Mouse (Mus musculus): ENCODE measurements around the gene Ssr1. TPM values are rescaled to one million over a fixed set of nuclear protein-coding genes. Genes with fewer than 3 reads are reported as not detected.

The Ssr1 gene
- polyA plus RNA-seq, 1 experiment from 2014 or later, result 135 TPM

DNA sequence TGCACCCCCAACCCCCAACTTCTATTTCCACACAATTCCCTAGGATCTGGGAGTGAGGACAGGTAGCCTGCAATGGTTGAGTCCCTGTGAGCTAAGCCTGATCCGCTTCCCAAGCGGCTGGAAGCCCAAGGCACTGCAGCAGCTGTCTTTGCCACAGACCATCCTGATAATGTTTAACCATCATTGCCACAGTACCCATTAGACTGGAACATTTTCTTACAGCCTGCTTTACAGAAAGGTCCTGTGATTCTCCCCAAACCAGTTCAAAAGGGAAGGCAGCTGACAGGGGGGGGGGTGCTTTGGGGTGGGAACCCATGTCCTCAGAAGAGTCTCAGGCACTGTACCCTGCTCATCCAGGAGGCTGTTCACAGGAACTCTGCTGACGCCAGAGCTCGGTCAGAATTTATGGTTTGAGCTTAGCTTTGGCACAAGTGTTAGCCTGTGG lies 51.1 kb downstream of the Ssr1 start:
- no peaks in the 10 kb centered on the region for H3K27me3 ChIP-seq
- ATAC-seq (ENCODE audit: insufficient number of reproducible peaks, insufficient read depth, low FRiP score, low TSS enrichment), result no peak
- no peaks in the 10 kb centered on the region for H3K9me3 ChIP-seq
- no peak overlapping the region for H3K9ac ChIP-seq
- no peak overlapping the region for H3K27ac ChIP-seq
- no peak overlapping the region for H3K4me2 ChIP-seq (replicated peaks)
- H3K36me3 ChIP-seq, result peaks cover 10% of the 10 kb centered on the region
- peaks cover 5% of the 10 kb centered on the region; the same call in 1 of the 2 replicates for H3K4me1 ChIP-seq
- no peak overlapping the region for H3K4me3 ChIP-seq
- 69% methylated on average over 4 of the region's 4 CpGs for WGBS

DNA sequence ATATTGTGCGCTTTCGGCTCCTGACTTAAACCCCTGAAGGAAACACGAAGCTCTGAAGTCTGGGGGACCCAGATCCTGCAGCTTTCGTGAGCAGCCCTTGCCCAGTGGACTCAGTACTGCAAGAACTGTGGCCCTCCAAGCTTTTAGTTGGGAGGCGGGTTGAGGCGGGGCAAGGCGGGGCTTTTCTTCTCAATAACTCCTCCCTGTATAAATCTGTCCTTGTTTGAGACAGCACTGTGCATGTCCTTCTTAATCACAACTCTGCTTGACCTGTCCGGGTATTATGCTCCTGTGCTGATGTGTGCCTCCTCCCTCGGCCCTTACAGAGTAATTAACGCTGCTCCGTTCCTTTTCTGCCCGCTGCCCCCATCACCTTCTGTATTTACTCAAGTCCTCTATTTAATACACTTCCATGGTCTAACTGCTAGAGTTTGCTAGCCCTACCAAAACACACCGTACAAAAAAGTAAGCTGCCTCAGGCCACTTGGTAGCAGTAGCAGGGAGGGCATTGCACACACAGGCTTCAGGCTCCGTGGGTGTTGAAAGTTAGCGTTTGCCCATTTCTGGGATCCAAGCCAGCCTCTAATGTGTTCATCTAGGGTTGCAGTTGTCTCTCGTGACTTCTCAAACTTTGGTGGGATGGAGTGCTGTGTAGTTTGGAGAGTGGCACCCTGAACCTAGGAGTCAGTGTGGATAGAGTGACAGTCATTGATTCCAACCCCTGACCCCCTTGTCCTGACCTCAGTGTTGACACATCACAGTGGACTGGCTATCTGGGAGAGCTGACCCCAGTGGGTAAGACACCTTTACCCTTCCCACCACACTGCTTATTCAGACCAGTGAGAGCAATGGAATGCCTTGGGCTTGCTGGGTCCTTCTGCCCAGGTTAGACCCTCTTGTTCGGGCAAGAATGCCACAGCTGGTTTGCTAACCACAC lies 51.8 kb downstream of the Ssr1 start:
- Histone ChIP-seq H3K4me3 (no peak overlapping the region), H3K27me3 (no peaks in the 10 kb centered on the region), H3K27ac (no peak overlapping the region), H3K4me2 (replicated peaks) (no peak overlapping the region), H3K9ac (no peak overlapping the region), H3K4me1 (peaks cover 5% of the 10 kb centered on the region; the same call in 1 of the 2 replicates), H3K36me3 (peaks cover 3% of the 10 kb centered on the region), H3K9me3 (no peaks in the 10 kb centered on the region)
- ATAC-seq (ENCODE audit: insufficient number of reproducible peaks, insufficient read depth, low FRiP score, low TSS enrichment), result no peak
- 71% methylated on average over 17 of the region's 17 CpGs for WGBS

GRCm38 (mm10) chr13:37941138-37941645 lies 52.8 kb downstream of the Ssr1 start:
- H3K4me3 ChIP-seq, result no peak overlapping the region
- no peak overlapping the region for H3K27ac ChIP-seq
- H3K4me1 ChIP-seq, result peaks cover 5% of the 10 kb centered on the region; the same call in 1 of the 2 replicates
- H3K4me2 ChIP-seq (replicated peaks), result no peak overlapping the region
- 74% methylated on average over 5 of the region's 5 CpGs for WGBS
- ATAC-seq (ENCODE audit: insufficient number of reproducible peaks, insufficient read depth, low FRiP score, low TSS enrichment), result no peak
- no peaks in the 10 kb centered on the region for H3K9me3 ChIP-seq
- peaks cover 3% of the 10 kb centered on the region; the same call in 1 of the 2 replicates for H3K36me3 ChIP-seq
- H3K9ac ChIP-seq, result no peak overlapping the region
- no peaks in the 10 kb centered on the region for H3K27me3 ChIP-seq

GRCm38 (mm10) chr13:37940649-37941048 lies 53.4 kb downstream of the Ssr1 start:
- Histone ChIP-seq H3K27me3 (no peaks in the 10 kb centered on the region), H3K4me1 (peaks cover 5% of the 10 kb centered on the region; the same call in 1 of the 2 replicates), H3K9me3 (no peaks in the 10 kb centered on the region), H3K36me3 (peaks cover 9% of the 10 kb centered on the region), H3K4me2 (replicated peaks) (no peak overlapping the region), H3K9ac (no peak overlapping the region), H3K27ac (no peak overlapping the region), H3K4me3 (no peak overlapping the region)
- no peak for ATAC-seq (ENCODE audit: insufficient number of reproducible peaks, insufficient read depth, low FRiP score, low TSS enrichment)
- WGBS, result 66% methylated on average over 5 of the region's 5 CpGs

GRCm38 (mm10) chr13:37940167-37940566 lies 53.9 kb downstream of the Ssr1 start:
- H3K4me3 ChIP-seq, result no peak overlapping the region
- no peaks in the 10 kb centered on the region for H3K27me3 ChIP-seq
- H3K27ac ChIP-seq, result no peak overlapping the region
- H3K9ac ChIP-seq, result no peak overlapping the region
- H3K9me3 ChIP-seq, result no peaks in the 10 kb centered on the region
- ATAC-seq (ENCODE audit: insufficient number of reproducible peaks, insufficient read depth, low FRiP score, low TSS enrichment), result no peak
- peaks cover 12% of the 10 kb centered on the region for H3K36me3 ChIP-seq
- peaks cover 5% of the 10 kb centered on the region; the same call in 1 of the 2 replicates for H3K4me1 ChIP-seq
- WGBS, result 90% methylated on average over 2 of the region's 2 CpGs
- H3K4me2 ChIP-seq (replicated peaks), result no peak overlapping the region

GRCm38 (mm10) chr13:37936351-37936750 lies 57.7 kb downstream of the Ssr1 start:
- no peak overlapping the region for H3K27ac ChIP-seq
- 0 out of 2 replicates have a peak, but pooled peaks cover 3% of the 10 kb centered on the region for H3K4me1 ChIP-seq
- WGBS, result 90% methylated on average over 3 of the region's 3 CpGs
- H3K36me3 ChIP-seq, result peaks cover 44% of the 10 kb centered on the region
- no peak overlapping the region for H3K4me3 ChIP-seq
- no peak for ATAC-seq (ENCODE audit: insufficient number of reproducible peaks, insufficient read depth, low FRiP score, low TSS enrichment)
- H3K27me3 ChIP-seq, result no peaks in the 10 kb centered on the region
- no peak overlapping the region for H3K4me2 ChIP-seq (replicated peaks)
- no peak overlapping the region for H3K9ac ChIP-seq
- H3K9me3 ChIP-seq, result no peaks in the 10 kb centered on the region

- H3K9me3 ChIP-seq, result no peaks in the 10 kb centered on the region
- H3K4me1 ChIP-seq, result 0 out of 2 replicates have a peak, but pooled peaks cover 3% of the 10 kb centered on the region
- peaks cover 58% of the 10 kb centered on the region for H3K36me3 ChIP-seq
- H3K4me2 ChIP-seq (replicated peaks), result no peak overlapping the region
- no peak overlapping the region for H3K27ac ChIP-seq
- H3K9ac ChIP-seq, result no peak overlapping the region
- WGBS, result 91% methylated on average over 8 of the region's 8 CpGs
- H3K4me3 ChIP-seq, result no peak overlapping the region
- ATAC-seq (ENCODE audit: insufficient number of reproducible peaks, insufficient read depth, low FRiP score, low TSS enrichment), result no peak
- no peaks in the 10 kb centered on the region for H3K27me3 ChIP-seq
These were observed 59.1 kb downstream of the Ssr1 start for GRCm38 (mm10) chr13:37934920-37935319.

DNA sequence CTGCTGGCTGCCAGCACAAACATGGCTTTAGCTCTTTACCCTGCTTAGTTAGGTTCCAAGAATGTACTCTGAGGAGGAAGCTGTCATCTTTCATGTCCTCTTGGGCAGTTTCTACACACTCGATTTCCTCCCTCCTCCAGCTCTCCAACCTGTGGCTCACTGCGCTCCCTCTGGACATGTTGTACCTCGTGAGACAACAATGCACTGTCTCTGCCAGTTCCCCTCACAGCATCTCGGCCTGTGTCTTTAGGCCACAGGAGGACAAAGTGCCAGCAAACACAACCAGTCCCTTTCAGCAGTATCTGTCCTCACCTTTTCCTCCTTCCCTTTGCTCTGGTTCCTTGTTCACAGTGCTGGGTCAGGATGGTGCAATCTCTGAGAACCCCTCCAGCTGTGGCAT lies 59.9 kb downstream of the Ssr1 start:
- no peak overlapping the region for H3K4me2 ChIP-seq (replicated peaks)
- no peak overlapping the region for H3K9ac ChIP-seq
- no peaks in the 10 kb centered on the region for H3K9me3 ChIP-seq
- 0 out of 2 replicates have a peak, but pooled peaks cover 3% of the 10 kb centered on the region for H3K4me1 ChIP-seq
- H3K27ac ChIP-seq, result no peak overlapping the region
- WGBS, result 75% methylated on average over 4 of the region's 4 CpGs
- ATAC-seq (ENCODE audit: insufficient number of reproducible peaks, insufficient read depth, low FRiP score, low TSS enrichment), result no peak
- H3K27me3 ChIP-seq, result no peaks in the 10 kb centered on the region
- H3K4me3 ChIP-seq, result no peak overlapping the region
- peaks cover 66% of the 10 kb centered on the region for H3K36me3 ChIP-seq

DNA sequence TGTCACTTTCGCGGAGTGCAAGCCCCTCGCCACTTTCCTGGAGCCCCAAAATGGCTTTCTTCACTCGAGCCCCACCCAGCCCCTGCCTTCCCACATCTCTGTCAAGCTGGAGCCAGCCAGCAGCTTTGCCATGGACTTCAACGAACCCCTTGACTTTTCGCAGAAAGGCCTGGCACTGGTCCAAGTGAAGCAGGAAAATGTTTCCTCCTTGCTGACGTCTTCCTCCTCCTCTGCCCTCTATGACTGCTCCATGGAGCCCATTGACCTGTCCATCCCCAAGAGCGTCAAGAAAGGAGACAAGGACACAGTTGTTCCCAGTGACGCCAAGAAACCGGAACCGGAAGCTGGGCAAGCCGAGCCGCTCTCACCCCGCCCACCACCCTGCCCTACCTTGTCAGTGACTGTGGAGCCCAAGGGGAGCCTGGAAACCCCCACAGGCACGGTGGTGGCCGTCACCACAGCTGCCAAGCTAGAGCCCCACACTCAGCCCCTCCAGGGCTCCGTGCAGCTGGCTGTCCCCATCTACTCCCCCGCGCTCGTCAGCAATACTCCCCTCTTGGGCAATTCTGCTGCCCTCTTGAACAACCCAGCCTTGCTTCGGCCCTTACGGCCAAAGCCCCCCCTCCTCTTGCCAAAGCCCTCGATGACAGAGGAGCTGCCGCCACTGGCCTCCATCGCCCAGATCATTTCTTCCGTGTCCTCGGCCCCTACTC lies 62.7 kb downstream of the Ssr1 start:
- WGBS, result 75% methylated on average over 27 of the region's 27 CpGs
- Histone ChIP-seq H3K4me3 (no peak overlapping the region), H3K36me3 (peaks cover 71% of the 10 kb centered on the region), H3K27ac (no peak overlapping the region), H3K9ac (no peak overlapping the region), H3K4me2 (replicated peaks) (no peak overlapping the region), H3K4me1 (0 out of 2 replicates have a peak, but pooled peaks cover 3% of the 10 kb centered on the region), H3K27me3 (no peaks in the 10 kb centered on the region), H3K9me3 (no peaks in the 10 kb centered on the region)
- ATAC-seq (ENCODE audit: insufficient number of reproducible peaks, insufficient read depth, low FRiP score, low TSS enrichment), result 0 out of 2 replicates have a peak, but pooled peaks have one; percentile 56

- Histone ChIP-seq H3K9me3 (no peaks in the 10 kb centered on the region), H3K9ac (no peak overlapping the region), H3K4me1 (0 out of 2 replicates have a peak, but pooled peaks cover 3% of the 10 kb centered on the region), H3K36me3 (peaks cover 64% of the 10 kb centered on the region), H3K4me2 (replicated peaks) (no peak overlapping the region), H3K27ac (no peak overlapping the region), H3K4me3 (no peak overlapping the region), H3K27me3 (no peaks in the 10 kb centered on the region)
- WGBS, result 95% methylated on average over 23 of the region's 23 CpGs
- no peak for ATAC-seq (ENCODE audit: insufficient number of reproducible peaks, insufficient read depth, low FRiP score, low TSS enrichment)
These were observed 63.4 kb downstream of the Ssr1 start for GRCm38 (mm10) chr13:37930621-37931020.

DNA sequence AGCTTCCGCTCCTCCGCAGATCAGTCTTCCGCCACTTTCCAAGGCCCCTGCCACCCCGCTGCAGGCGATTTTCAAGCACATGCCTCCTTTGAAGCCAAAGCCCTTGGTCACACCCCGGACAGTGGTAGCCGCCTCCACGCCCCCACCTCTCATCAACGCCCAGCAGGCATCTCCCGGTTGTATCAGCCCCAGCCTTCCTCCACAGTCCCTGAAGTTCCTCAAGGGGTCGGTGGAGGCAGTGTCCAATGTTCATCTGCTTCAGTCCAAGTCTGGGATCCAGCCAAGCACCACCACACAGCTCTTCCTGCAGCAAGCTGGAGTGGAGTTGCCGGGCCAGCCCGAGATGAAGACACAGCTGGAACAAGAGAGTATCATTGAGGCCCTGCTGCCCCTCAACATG lies 63.9 kb downstream of the Ssr1 start:
- Histone ChIP-seq H3K36me3 (peaks cover 60% of the 10 kb centered on the region), H3K27ac (no peak overlapping the region), H3K27me3 (no peaks in the 10 kb centered on the region), H3K4me2 (replicated peaks) (no peak overlapping the region), H3K9ac (no peak overlapping the region), H3K4me1 (0 out of 2 replicates have a peak, but pooled peaks cover 3% of the 10 kb centered on the region), H3K4me3 (no peak overlapping the region), H3K9me3 (no peaks in the 10 kb centered on the region)
- 95% methylated on average over 13 of the region's 13 CpGs for WGBS
- ATAC-seq (ENCODE audit: insufficient number of reproducible peaks, insufficient read depth, low FRiP score, low TSS enrichment), result no peak
